In the genomic region with DNA sequence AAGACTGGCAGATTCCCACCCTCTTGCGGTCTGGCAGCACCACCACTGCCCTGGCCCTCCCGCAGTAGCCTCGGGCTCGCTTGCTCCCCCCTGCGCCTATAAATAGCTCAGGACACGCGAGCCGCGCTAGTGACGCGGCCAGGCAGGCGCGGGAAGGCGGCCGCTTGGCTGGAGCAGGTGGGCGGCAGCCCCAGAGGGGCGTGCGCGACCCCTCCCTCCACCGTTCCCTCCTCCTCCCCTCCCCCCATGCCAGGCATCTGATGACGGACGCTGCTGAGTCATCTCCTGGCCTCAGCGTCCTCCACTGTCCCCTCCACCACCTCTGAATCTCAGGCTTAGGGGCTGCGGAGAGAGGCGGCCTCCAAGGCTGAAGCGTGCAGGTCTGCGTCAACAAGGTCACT, we compare ENCODE assay signal across 9 mouse cellular contexts. TPM values are rescaled to one million over a fixed set of nuclear protein-coding genes. Genes with fewer than 3 reads are reported as not detected.
DNase-seq lines count a peak whose midpoint lies in the region; ATAC-seq lines count a peak whose summit lies in the region.
"Had no signal": no experiment of that assay in that cellular context is flagged by ENCODE, and none has a peak within 500 bp of the region (broad histone marks: within the 10 kb centered on the region; RNA-seq: fewer than 3 reads in every experiment).

No protein-coding gene starts in this region.

- 0% methylated on average over 27 of the region's 27 CpGs for WGBS in kidney, embryonic 15.5 days
- under 1% methylated on average over 27 of the region's 27 CpGs for WGBS in embryonic facial prominence, embryonic 13.5 days
- under 1% methylated on average over 27 of the region's 27 CpGs for WGBS in hindbrain, embryonic 12.5 days
- under 1% methylated on average over 27 of the region's 27 CpGs for WGBS in lung, embryonic 15.5 days

- peaks cover 26% of the 10 kb centered on the region for H3K4me1 ChIP-seq in kidney, embryonic 15.5 days
- peaks cover 25% of the 10 kb centered on the region for H3K4me1 ChIP-seq in embryonic facial prominence, embryonic 13.5 days
- H3K4me1 ChIP-seq in hindbrain, embryonic 12.5 days, result peaks cover 23% of the 10 kb centered on the region
- peaks cover 11% of the 10 kb centered on the region for H3K4me1 ChIP-seq in lung, embryonic 15.5 days

- peaks cover 6% of the 10 kb centered on the region for H3K36me3 ChIP-seq in kidney, embryonic 15.5 days
- H3K36me3 ChIP-seq in embryonic facial prominence, embryonic 13.5 days, result peaks cover 4% of the 10 kb centered on the region
- H3K36me3 ChIP-seq in hindbrain, embryonic 12.5 days, result peaks cover 4% of the 10 kb centered on the region
- H3K36me3 ChIP-seq in lung, embryonic 15.5 days, result peaks cover 4% of the 10 kb centered on the region

- no peaks in the 10 kb centered on the region for H3K9me3 ChIP-seq in kidney, embryonic 15.5 days (replicated peaks)
- no peaks in the 10 kb centered on the region for H3K9me3 ChIP-seq in embryonic facial prominence, embryonic 13.5 days
- no peaks in the 10 kb centered on the region for H3K9me3 ChIP-seq in hindbrain, embryonic 12.5 days (replicated peaks)
- no peaks in the 10 kb centered on the region for H3K9me3 ChIP-seq in lung, embryonic 15.5 days

- no peak for DNase-seq in kidney, adult 11 months
- DNase-seq in adrenal gland, postnatal 10 days, result peak; percentile 77
- peak; percentile 64 for DNase-seq in right cerebral cortex, postnatal 14 days
- no peak for DNase-seq in layer of hippocampus, postnatal 36 days

- peak overlapping the region; percentile 37 for H3K4me3 ChIP-seq in kidney, embryonic 15.5 days (replicated peaks)
- H3K4me3 ChIP-seq in embryonic facial prominence, embryonic 13.5 days, result peak overlapping the region; percentile 39
- peak overlapping the region; percentile 33 for H3K4me3 ChIP-seq in hindbrain, embryonic 12.5 days
- H3K4me3 ChIP-seq in lung, embryonic 15.5 days, result peak overlapping the region; percentile 30

- ATAC-seq in kidney, embryonic 15.5 days (replicated peaks; ENCODE audit: low FRiP score), result peak; percentile 52
- ATAC-seq in embryonic facial prominence, embryonic 13.5 days (ENCODE audit: insufficient number of reproducible peaks, insufficient read depth, low FRiP score, low TSS enrichment, low read depth), result no peak
- peak; percentile 64 for ATAC-seq in hindbrain, embryonic 12.5 days (ENCODE audit: low FRiP score)
- peak; percentile 58; the same call in 1 of the 2 replicates for ATAC-seq in lung, embryonic 15.5 days (ENCODE audit: borderline replicate concordance, extremely low read depth, low FRiP score, low TSS enrichment)

- H3K27me3 ChIP-seq in kidney, embryonic 15.5 days, result peaks cover 16% of the 10 kb centered on the region
- H3K27me3 ChIP-seq in embryonic facial prominence, embryonic 13.5 days, result peaks cover 32% of the 10 kb centered on the region
- peaks cover 19% of the 10 kb centered on the region for H3K27me3 ChIP-seq in hindbrain, embryonic 12.5 days
- peaks cover 28% of the 10 kb centered on the region for H3K27me3 ChIP-seq in lung, embryonic 15.5 days

- H3K4me2 ChIP-seq in kidney, embryonic 15.5 days, result peak overlapping the region; percentile 75
- H3K4me2 ChIP-seq in embryonic facial prominence, embryonic 13.5 days, result peak overlapping the region; percentile 76
- peak overlapping the region; percentile 58 for H3K4me2 ChIP-seq in hindbrain, embryonic 12.5 days (replicated peaks)
- peak overlapping the region; percentile 67 for H3K4me2 ChIP-seq in lung, embryonic 15.5 days

- H3K27ac ChIP-seq in kidney, embryonic 15.5 days, result no peak overlapping the region
- H3K27ac ChIP-seq in embryonic facial prominence, embryonic 13.5 days, result no peak overlapping the region
- peak overlapping the region; percentile 68; the same call in 1 of the 2 replicates for H3K27ac ChIP-seq in hindbrain, embryonic 12.5 days
- H3K27ac ChIP-seq in lung, embryonic 15.5 days, result no peak overlapping the region

- H3K9ac ChIP-seq in kidney, embryonic 15.5 days, result peak overlapping the region; percentile 27
- peak overlapping the region; percentile 59 for H3K9ac ChIP-seq in embryonic facial prominence, embryonic 13.5 days
- H3K9ac ChIP-seq in hindbrain, embryonic 12.5 days, result peak overlapping the region; percentile 60
- peak overlapping the region; percentile 6; the same call in 1 of the 2 replicates for H3K9ac ChIP-seq in lung, embryonic 15.5 days

RNA-seq across cellular contexts. Expression of a gene that starts 9.5 kb away (rescaled TPM):
- polyA plus RNA-seq in kidney, embryonic 15.5 days (2015; fragmentation: Nextera tagmentation; extraction: Ambion mirVana), result 1,072 and 1,152 TPM in 2 replicates
- total RNA-seq in adrenal gland, postnatal 10 days (2021), result 1,000 to 10,000 TPM; 1,275 to 1,278 TPM
- polyA plus RNA-seq in embryonic facial prominence, embryonic 13.5 days (2015; fragmentation: Nextera tagmentation; extraction: Ambion mirVana), result 983 and 1,161 TPM in 2 replicates
- 675 and 726 TPM in 2 replicates for polyA plus RNA-seq in hindbrain, embryonic 12.5 days (2016; fragmentation: Nextera tagmentation; extraction: Ambion mirVana)
- 1,039 and 1,081 TPM in 2 replicates for polyA plus RNA-seq in lung, embryonic 15.5 days (2015; fragmentation: Nextera tagmentation; extraction: Ambion mirVana)
- 100 to 1,000 TPM; 586 to 604 TPM for total RNA-seq in layer of hippocampus, postnatal 36 days (2021)

RNA-seq across cellular contexts. Expression of a gene that starts 13.1 kb away (rescaled TPM):
- 14.6 and 15.2 TPM in 2 replicates for polyA plus RNA-seq in kidney, embryonic 15.5 days (2015; fragmentation: Nextera tagmentation; extraction: Ambion mirVana)
- 10 to 100 TPM; 11.7 to 29.3 TPM for total RNA-seq in adrenal gland, postnatal 10 days (2021)
- polyA plus RNA-seq in embryonic facial prominence, embryonic 13.5 days (2015; fragmentation: Nextera tagmentation; extraction: Ambion mirVana), result 16.6 and 17.3 TPM in 2 replicates
- polyA plus RNA-seq in hindbrain, embryonic 12.5 days (2016; fragmentation: Nextera tagmentation; extraction: Ambion mirVana), result 39.6 and 43.5 TPM in 2 replicates
- 4.9 and 5.2 TPM in 2 replicates for polyA plus RNA-seq in lung, embryonic 15.5 days (2015; fragmentation: Nextera tagmentation; extraction: Ambion mirVana)
- total RNA-seq in layer of hippocampus, postnatal 36 days (2021), result 100 to 1,000 TPM; 135 TPM

RNA-seq across cellular contexts. Expression of a gene that starts 17.3 kb away (rescaled TPM):
- 3.7 and 4.3 TPM in 2 replicates for polyA plus RNA-seq in kidney, embryonic 15.5 days (2015; fragmentation: Nextera tagmentation; extraction: Ambion mirVana)
- 1 to 10 TPM; 1.8 to 3.1 TPM for total RNA-seq in adrenal gland, postnatal 10 days (2021)
- polyA plus RNA-seq in embryonic facial prominence, embryonic 13.5 days (2015; fragmentation: Nextera tagmentation; extraction: Ambion mirVana), result 0.30 and 0.65 TPM in 2 replicates
- polyA plus RNA-seq in hindbrain, embryonic 12.5 days (2016; fragmentation: Nextera tagmentation; extraction: Ambion mirVana), result 2.1 and 2.2 TPM in 2 replicates
- 0.06 and 0.16 TPM in 2 replicates for polyA plus RNA-seq in lung, embryonic 15.5 days (2015; fragmentation: Nextera tagmentation; extraction: Ambion mirVana)
- total RNA-seq in layer of hippocampus, postnatal 36 days (2021), result 10 to 100 TPM; 46.5 to 56.2 TPM
- total RNA-seq: MEL had no signal

RNA-seq across cellular contexts. Expression of a gene that starts 40.0 kb away (rescaled TPM):
- polyA plus RNA-seq in kidney, embryonic 15.5 days (2015; fragmentation: Nextera tagmentation; extraction: Ambion mirVana), result 9.9 and 10.1 TPM in 2 replicates
- 1 to 10 TPM; 3.1 to 3.8 TPM for total RNA-seq in adrenal gland, postnatal 10 days (2021)
- 9.6 and 14.7 TPM in 2 replicates for polyA plus RNA-seq in embryonic facial prominence, embryonic 13.5 days (2015; fragmentation: Nextera tagmentation; extraction: Ambion mirVana)
- 5.7 and 7.0 TPM in 2 replicates for polyA plus RNA-seq in hindbrain, embryonic 12.5 days (2016; fragmentation: Nextera tagmentation; extraction: Ambion mirVana)
- polyA plus RNA-seq in lung, embryonic 15.5 days (2015; fragmentation: Nextera tagmentation; extraction: Ambion mirVana), result 6.8 and 9.0 TPM in 2 replicates
- total RNA-seq in layer of hippocampus, postnatal 36 days (2021), result 1 to 10 TPM; 1.0 to 1.1 TPM

RNA-seq across cellular contexts. Expression of a gene that starts 49.7 kb away (rescaled TPM):
- 1.7 and 2.0 TPM in 2 replicates for polyA plus RNA-seq in kidney, embryonic 15.5 days (2015; fragmentation: Nextera tagmentation; extraction: Ambion mirVana)
- total RNA-seq in adrenal gland, postnatal 10 days (2021), result 1 to 10 TPM; 3.4 to 7.2 TPM
- polyA plus RNA-seq in embryonic facial prominence, embryonic 13.5 days (2015; fragmentation: Nextera tagmentation; extraction: Ambion mirVana), result 0.18 and 0.34 TPM in 2 replicates
- polyA plus RNA-seq in hindbrain, embryonic 12.5 days (2016; fragmentation: Nextera tagmentation; extraction: Ambion mirVana), result 0.13 and 0.26 TPM in 2 replicates
- polyA plus RNA-seq in lung, embryonic 15.5 days (2015; fragmentation: Nextera tagmentation; extraction: Ambion mirVana), result 0.89 and 1.3 TPM in 2 replicates
- 10 to 100 TPM in 1 of 2 experiments, 1 to 10 TPM in 1; 8.2 to 10.0 TPM for total RNA-seq in layer of hippocampus, postnatal 36 days (2021)

Comparison
In these comparisons a context has a peak if more than half of its experiments do, and no peak if none do; other contexts are left out.
1. H3K9ac ChIP-seq: peak in every context shown above with its lines; median percentile 60 in hindbrain, embryonic 12.5 days; 59 in embryonic facial prominence, embryonic 13.5 days; 27 in kidney, embryonic 15.5 days; 6 in lung, embryonic 15.5 days.
2. DNase-seq: peak in adrenal gland, postnatal 10 days (single experiment) and right cerebral cortex, postnatal 14 days (single experiment); none in kidney, adult 11 months (single experiment) and layer of hippocampus, postnatal 36 days (0 of 2).
3. Peak in every context shown above with its lines, with median percentiles within 50 percentile points of each other: H3K4me2 ChIP-seq and H3K4me3 ChIP-seq.